Mouse (Mus musculus) E14TG2a.4 (cell line): ENCODE measurements around the gene 2900011O08Rik.

Experiments used
- H3K27me3 ChIP-seq: 2 replicates; pipeline ENCODE4 v1.6.1; 2014; ENCODE audit warnings: low read length, control low read depth; ENCODE audit not compliant: insufficient read depth
- H3K36me3 ChIP-seq: 2 replicates; pipeline ENCODE4 v1.6.1; 2014; ENCODE audit warnings: low read length, control low read depth; ENCODE audit not compliant: insufficient read depth
- H3K4me1 ChIP-seq: replicated peaks from 2 replicates; pipeline ENCODE4 v1.6.1; 2014; ENCODE audit warnings: low read depth, low read length, control low read depth
- H3K4me3 ChIP-seq: replicated peaks from 2 replicates; pipeline ENCODE4 v1.5.1; 2014; ENCODE audit warnings: mild to moderate bottlenecking, low read length
- H3K9me3 ChIP-seq: 2 replicates; pipeline ENCODE4 v1.6.1; 2014; ENCODE audit warnings: low read length, control low read depth
- CTCF ChIP-seq: conservative IDR thresholded peaks from 2 replicates; pipeline ENCODE4 v1.5.1; 2014; ENCODE audit warnings: low read length
- NANOG ChIP-seq: IDR thresholded peaks from 2 replicates; pipeline ENCODE4 v1.6.1; 2014; ENCODE audit warnings: borderline replicate concordance, low read length, mixed read lengths
- POU5F1 ChIP-seq: IDR thresholded peaks from 2 replicates; pipeline ENCODE4 v1.6.1; 2014; ENCODE audit warnings: low read length, borderline replicate concordance

The 2900011O08Rik gene

DNA sequence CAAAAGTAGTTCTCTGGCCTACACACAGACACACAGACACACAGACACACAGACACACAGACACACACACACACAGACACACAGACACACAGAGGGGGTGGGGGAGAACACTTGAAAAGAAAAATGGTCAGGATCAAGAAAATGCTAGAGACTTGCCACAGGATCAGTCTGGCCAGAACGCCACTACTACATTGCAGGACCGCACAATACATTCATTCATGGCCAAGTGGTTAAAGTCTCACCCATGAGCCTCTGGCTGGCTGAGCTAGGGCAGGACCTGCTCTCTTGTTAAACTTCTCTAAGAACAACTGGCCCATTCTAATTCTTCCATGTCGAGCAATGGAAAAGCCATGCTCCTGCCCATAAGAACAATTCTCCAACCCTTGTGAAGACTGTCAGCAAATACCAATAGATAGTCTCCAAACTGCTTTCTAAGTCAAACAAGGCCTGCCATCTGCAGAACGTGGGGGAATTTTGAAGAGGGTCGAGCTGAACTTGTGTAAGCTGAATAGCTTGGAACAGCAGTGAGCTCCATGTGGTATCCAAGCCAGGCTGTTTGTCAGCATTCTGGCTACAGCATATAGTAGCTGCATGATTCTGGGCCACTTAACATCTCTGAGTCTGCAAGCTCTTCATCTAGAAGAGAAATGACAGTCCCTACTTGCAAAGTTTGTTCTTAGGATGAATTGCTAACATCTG lies 84.2 kb downstream of the 2900011O08Rik start:
- Histone ChIP-seq H3K36me3 (no peaks in the 10 kb centered on the region), H3K4me1 (0 out of 2 replicates have a peak, but pooled peaks cover 9% of the 10 kb centered on the region)
- TF ChIP-seq NANOG (no peak), CTCF (no peak), POU5F1 (no peak)

DNA sequence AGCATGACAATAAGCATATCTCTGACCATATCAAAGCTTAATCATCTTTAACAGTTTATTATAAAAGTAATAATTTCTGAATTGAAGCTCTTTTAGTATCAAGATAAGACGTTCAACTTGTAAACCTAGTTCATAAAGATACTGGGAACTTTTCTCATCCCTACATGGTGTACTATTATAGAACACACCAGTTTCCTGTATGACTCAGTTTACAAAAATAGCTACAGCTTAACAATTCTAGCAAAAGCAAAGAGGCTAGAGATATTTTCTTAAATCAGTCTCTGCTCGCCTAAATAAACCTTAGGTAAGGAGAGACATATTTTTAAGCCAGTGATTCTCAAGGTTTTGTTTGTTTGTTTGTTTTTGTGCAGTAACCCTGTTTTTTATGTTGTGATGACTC lies 96.5 kb downstream of the 2900011O08Rik start:
- H3K4me1 ChIP-seq: no peaks in the 10 kb centered on the region
- no peak overlapping the region for H3K4me3 ChIP-seq
- no peaks in the 10 kb centered on the region for H3K27me3 ChIP-seq
- no peaks in the 10 kb centered on the region for H3K9me3 ChIP-seq
- TF ChIP-seq POU5F1: no peak
- TF ChIP-seq CTCF: no peak
- no peak for TF ChIP-seq NANOG
- H3K36me3 ChIP-seq: no peaks in the 10 kb centered on the region

More for the DNA sequence above, 84.2 kb downstream of the 2900011O08Rik start:
- Histone ChIP-seq H3K27me3 (no peaks in the 10 kb centered on the region), H3K9me3 (peaks cover 7% of the 10 kb centered on the region; the same call in 1 of the 2 replicates), H3K4me3 (no peak overlapping the region)

DNA sequence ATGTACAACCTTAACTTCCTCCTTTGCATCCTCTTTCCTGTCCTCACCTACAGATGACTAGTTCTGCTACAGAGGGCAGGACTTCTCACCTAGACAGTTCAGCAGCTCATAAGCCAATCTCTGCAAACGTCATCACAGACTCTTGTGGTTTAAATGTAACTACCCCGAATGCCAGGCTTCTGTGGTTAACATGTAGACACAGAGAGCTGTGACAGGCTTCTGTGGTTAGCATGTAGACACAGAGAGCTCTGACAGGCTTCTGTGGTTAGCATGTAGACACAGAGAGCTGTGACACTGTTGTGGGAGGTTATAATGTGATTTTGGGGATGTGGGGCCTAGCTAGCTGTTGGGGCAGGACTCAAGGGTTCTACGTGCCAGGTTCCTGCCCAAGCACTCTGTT lies 101.8 kb downstream of the 2900011O08Rik start:
- no peaks in the 10 kb centered on the region for H3K9me3 ChIP-seq
- H3K4me1 ChIP-seq: no peaks in the 10 kb centered on the region
- no peak overlapping the region for H3K4me3 ChIP-seq
- peaks cover 9% of the 10 kb centered on the region; the same call in 1 of the 2 replicates for H3K36me3 ChIP-seq
- TF ChIP-seq NANOG: no peak
- no peak for TF ChIP-seq POU5F1
- no peaks in the 10 kb centered on the region for H3K27me3 ChIP-seq

DNA sequence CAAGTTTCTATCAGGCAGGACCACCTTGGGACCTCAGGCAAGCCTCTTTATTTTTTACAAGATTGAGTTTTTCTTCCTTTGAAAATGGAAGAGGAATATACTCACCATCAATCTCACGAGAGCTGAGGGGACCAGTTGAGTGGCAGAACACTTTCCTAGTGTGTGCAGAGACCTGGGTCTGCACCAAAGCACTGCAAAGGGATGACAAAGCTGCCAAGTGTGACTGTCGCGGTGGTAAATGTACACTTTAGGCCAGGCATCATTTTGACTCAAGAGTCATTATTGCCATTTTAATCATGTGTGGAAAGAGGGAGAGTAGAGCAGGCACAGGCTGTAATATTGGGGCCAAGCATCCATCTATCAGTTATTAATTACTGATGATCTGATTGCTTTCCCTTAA lies 102.9 kb downstream of the 2900011O08Rik start:
- Histone ChIP-seq H3K9me3 (no peaks in the 10 kb centered on the region), H3K4me1 (no peaks in the 10 kb centered on the region), H3K4me3 (no peak overlapping the region), H3K27me3 (no peaks in the 10 kb centered on the region), H3K36me3 (peaks cover 18% of the 10 kb centered on the region)
- TF ChIP-seq POU5F1 (no peak), NANOG (no peak), CTCF (no peak)

DNA sequence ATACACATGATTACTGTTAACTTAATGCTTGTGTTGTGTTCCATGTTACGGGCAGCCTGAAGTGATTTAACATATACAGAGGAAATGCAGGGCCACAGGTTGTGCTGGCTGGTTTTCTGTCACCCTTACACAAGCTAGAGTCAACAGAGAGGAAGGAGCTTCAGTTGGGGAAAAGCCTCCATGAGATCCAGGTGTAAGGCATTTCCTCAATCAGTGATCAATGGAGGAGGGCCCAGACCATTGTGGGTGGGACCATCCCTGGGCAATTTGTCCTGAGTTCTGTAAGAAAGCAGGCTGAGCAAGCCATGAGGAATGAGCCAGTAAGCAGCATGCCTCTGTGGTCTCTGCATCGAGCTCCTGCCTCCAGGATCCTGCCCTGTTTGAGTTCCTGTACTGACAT lies 105.4 kb downstream of the 2900011O08Rik start:
- H3K36me3 ChIP-seq: peaks cover 22% of the 10 kb centered on the region
- H3K4me3 ChIP-seq: no peak overlapping the region
- no peaks in the 10 kb centered on the region for H3K27me3 ChIP-seq
- no peaks in the 10 kb centered on the region for H3K9me3 ChIP-seq
- no peak for TF ChIP-seq NANOG
- no peak for TF ChIP-seq CTCF
- TF ChIP-seq POU5F1: no peak
- H3K4me1 ChIP-seq: no peaks in the 10 kb centered on the region

DNA sequence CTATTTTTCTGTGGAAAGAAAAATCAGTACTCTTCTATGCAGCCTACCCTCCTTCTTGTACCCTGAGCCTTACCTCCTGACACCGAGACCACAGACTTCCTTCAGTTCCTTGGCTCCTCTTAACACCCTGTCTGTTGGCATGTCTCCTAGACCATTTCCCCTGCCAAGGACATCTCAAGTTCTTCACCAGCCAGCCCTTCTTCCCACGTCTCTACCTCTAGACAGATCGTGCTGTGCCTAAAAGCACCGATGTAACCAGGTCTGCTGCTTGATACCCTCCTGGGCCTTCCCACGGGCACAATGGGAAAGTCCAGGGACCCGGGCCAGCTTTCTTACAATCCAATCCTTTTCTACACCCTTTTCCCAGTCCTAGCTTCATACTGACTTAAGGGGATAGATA lies 119.5 kb downstream of the 2900011O08Rik start:
- no peak overlapping the region for H3K4me3 ChIP-seq
- TF ChIP-seq NANOG (no peak), CTCF (no peak), POU5F1 (no peak)
- H3K27me3 ChIP-seq: no peaks in the 10 kb centered on the region
- peaks cover 25% of the 10 kb centered on the region for H3K36me3 ChIP-seq
- H3K4me1 ChIP-seq: no peaks in the 10 kb centered on the region
- H3K9me3 ChIP-seq: peaks cover 10% of the 10 kb centered on the region

DNA sequence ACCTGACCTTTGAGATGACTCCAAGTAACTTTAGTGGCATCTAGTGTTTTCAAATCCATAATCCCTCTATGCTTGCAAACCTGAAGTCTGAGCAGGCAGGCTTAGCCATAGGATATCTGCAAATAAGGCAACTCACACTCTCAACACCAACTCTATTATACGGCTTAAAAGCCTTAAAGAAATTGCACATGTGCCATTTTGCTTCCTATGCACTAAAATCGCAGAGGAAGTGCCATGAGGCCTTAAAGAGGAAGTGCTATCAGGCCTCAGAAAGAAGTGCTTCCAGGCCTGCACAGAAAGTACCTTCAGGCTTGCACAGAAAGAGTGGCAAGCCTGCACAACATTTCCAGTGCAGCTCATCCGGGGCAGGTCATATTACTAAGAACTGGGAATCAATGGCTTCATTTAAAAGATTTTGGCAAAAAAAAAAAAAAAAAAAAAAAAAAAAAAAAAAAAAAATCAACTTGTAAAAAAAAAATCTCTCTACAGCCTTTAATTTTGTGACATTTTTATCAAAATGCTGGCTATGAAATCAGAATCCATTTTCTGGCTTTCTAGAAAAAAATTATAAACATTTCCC lies 123.3 kb downstream of the 2900011O08Rik start:
- no peak overlapping the region for H3K4me3 ChIP-seq
- no peaks in the 10 kb centered on the region for H3K27me3 ChIP-seq
- H3K4me1 ChIP-seq: no peaks in the 10 kb centered on the region
- TF ChIP-seq NANOG: no peak
- no peak for TF ChIP-seq CTCF
- TF ChIP-seq POU5F1: no peak
- H3K9me3 ChIP-seq: peaks cover 24% of the 10 kb centered on the region
- peaks cover 62% of the 10 kb centered on the region for H3K36me3 ChIP-seq

DNA sequence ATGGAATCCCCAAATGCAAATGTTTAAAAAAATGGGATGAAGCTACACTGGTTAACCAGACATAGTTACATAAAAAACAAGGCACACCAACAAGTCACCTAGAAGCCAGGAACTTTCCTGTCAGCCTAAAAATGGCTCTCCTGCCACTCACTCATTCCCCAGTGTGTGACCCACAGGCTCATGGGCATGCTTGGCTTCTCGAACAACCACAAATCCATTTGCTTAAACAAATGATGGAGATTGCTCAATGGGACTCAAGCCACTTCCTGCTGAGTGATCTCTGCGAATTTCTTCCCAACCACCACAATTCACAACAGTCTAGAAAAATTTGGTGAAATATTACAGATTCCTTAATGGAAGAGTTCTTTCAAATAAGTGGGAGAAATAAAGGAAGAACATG lies 124.5 kb downstream of the 2900011O08Rik start:
- no peaks in the 10 kb centered on the region for H3K4me1 ChIP-seq
- no peak for TF ChIP-seq NANOG
- TF ChIP-seq POU5F1: no peak
- TF ChIP-seq CTCF: no peak
- no peaks in the 10 kb centered on the region for H3K27me3 ChIP-seq
- peaks cover 34% of the 10 kb centered on the region for H3K9me3 ChIP-seq
- H3K4me3 ChIP-seq: no peak overlapping the region
- H3K36me3 ChIP-seq: peaks cover 72% of the 10 kb centered on the region

DNA sequence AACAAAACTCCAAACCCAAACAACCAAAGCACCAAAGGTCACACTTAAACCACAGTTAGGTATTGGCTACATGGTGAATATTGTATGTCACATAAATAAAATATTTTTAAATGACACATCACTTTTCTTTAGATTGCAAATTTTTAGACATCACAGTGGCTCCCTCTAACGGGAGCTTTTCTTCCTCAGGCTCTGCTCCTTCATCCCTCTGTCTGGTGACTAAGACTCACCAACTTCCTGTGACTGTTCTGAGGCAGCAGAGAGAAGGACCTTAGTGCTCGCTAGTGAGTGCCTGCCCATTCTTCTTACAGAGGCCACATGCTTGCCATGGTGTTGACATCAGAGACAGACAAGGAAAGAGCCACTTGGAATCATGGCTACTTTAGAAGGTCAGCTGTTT lies 125.7 kb downstream of the 2900011O08Rik start:
- no peak for TF ChIP-seq NANOG
- TF ChIP-seq CTCF: no peak
- TF ChIP-seq POU5F1: no peak
- Histone ChIP-seq H3K4me1 (no peaks in the 10 kb centered on the region), H3K4me3 (no peak overlapping the region), H3K36me3 (peaks cover 84% of the 10 kb centered on the region), H3K9me3 (peaks cover 46% of the 10 kb centered on the region), H3K27me3 (no peaks in the 10 kb centered on the region)
